Mouse (Mus musculus) R1 (cell line): ENCODE measurements at regions not wholly inside any gene's neighbourhood (a gene's known extent, or its start where the extent isn't known, plus 50 kb on each side); places are given as distances from the start of the nearest gene placed in this dataset.

ENCODE experiments used
- DNase-seq: peaks from one replicate; pipeline ENCODE4 v3.0.0-alpha.2; 2018; ENCODE audit warnings: low read depth, low spot score

DNA sequence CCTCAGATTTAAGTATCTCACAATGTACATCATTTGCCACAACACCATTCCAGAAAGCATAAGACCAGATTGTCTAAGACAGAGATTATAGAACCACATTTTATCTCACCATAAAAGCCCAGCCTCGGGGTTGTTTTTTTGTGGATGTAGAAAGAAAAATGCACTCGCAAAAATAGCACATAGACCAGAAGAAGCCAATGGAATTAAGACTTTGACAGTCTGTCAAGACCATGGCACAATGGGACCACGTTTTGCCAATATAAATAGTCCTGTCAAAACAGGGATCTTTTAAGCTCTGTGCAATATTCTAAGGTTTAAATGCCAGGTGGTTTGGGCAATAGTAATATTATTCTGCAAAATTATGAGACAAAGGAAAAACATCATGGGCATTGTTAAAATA lies 547.3 kb downstream of the Adgrl2 start:
- DNase-seq = no peak

DNA sequence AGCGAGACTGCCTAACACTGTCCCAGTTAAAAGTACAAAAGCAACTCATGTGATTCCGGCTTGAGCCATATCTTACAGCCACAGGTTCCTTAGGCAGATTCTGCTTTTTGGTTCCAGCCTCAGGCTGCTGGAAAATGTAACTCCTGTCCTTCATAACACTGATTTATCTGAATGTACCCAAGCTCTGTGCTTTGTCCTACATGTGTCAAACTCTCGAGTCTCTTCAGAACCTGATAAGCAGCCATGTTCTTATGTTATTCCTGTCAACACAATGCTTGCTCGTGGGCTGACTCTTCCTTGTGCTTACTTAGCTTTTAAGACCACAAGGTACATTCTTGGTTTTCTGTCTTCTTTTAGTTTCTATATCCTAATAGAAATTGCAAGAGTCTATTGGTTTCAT lies 556.3 kb downstream of the Adgrl2 start:
- no peak for DNase-seq

DNA sequence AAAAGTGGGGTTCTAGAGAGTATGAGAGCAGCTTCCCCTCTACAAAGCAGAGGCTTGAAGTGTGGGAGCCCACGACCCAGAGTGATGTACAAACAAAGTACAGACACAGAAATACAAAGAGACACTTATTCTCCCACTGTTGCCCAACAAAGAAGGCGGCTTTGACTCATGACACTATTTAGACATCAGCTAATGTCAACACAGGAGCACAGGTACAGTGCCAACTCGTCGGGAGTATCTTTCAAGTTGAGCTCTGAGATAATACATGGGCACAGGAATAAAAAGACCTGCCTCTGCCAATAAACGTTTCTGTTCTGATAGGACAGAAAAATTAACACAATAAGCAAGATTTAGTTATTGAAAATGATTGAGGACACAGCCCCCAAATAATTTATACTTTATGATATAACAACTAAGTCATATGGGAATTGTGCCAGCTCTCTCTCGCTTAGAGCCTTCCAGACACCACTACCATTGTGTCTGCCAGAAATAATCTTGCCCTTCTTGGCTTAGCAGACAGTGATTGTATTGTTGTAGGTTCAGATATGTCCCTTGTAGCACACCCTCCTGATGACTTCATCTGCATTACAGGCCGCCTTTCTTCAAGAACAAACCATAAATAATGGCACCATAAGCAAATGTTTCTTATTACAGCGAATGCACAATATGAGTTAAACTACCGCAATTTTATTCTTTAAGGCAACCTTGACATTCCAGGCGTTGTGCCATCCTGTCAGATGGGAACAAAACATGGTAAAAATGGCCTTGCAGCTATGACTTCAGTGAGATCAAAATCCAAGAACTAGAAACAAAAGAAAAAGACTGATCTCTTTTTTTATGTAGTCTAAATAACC lies 561.1 kb downstream of the Adgrl2 start:
- DNase-seq = no peak

DNA sequence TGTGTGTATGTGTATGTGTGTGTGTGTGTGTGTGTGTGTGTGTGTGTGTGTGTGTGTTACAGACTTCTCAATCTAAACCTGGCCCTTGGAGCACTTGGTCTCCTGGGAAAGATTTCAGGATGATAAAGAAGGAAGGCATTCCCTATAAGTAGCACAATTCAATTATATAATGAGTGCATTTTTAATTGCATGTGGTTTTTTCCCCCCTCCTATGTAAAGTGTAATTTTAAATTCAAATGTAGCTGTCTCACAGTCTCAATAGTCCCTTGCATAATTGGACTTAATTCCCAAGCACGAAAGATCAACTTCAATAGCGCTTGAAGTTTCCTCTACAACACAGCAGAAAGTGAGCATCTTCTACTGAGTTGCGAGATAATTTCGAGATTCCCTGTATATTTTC lies 566.3 kb downstream of the Adgrl2 start:
- no peak for DNase-seq

- no peak for DNase-seq
These were observed 567.0 kb downstream of the Adgrl2 start for GRCm38 (mm10) chr3:148423383-148423782.

DNA sequence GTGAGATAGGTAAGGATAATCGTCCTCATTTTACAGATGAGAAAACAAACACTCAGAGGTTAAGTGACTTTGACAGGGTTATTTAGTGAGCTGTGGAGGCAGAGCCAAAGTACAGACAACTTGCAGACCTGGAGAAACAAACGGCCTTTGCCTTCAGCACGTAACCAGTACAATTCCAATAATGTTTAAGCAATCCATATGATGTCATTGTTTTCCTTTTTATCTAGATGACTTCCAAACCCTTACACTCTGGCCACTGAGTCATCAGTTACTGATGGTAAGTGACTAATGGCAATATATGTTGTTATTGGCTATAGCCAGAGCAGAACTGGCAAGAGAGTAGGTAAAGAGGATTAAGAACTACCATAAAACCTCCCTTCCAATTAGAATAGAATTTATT lies 567.6 kb downstream of the Adgrl2 start:
- DNase-seq = no peak

DNA sequence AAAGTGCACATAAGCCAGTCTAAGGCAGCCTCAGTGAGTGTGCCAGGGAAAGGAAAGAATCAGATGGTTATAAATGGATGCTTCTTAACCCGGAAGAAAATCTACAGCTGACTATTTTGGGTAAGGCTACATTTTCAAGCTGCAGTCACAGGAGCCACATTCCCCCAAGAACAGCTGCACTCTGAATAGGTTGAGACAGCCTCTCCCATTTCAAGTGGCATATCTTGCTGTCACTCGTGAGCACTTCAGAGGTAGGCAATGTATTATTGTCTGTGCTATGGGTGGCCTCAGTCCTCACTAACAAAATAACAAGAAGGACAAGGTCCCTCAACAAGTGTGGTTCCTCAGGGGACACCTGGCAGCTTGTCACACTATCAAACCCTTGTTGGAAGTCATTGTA lies 568.1 kb downstream of the Adgrl2 start:
- no peak for DNase-seq

DNA sequence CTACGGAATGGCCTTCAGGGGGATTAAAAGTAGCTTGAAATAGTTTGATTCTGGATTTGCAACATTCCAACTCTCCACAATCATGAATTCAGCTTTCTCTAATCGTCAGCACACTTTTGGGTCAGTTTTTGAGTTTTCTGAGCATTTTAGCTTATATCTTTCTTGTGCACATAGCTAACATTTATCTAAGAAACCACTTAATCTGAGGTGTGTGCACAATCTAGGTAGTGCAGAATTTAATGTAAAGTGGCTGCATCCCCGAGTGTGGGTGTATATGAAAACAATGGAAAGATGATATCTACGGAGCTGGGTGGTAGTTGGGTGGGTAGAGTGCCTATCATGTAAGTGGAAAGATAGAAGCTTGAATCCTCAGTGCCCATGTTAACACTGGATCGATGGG lies 570.1 kb downstream of the Adgrl2 start:
- DNase-seq = no peak

DNA sequence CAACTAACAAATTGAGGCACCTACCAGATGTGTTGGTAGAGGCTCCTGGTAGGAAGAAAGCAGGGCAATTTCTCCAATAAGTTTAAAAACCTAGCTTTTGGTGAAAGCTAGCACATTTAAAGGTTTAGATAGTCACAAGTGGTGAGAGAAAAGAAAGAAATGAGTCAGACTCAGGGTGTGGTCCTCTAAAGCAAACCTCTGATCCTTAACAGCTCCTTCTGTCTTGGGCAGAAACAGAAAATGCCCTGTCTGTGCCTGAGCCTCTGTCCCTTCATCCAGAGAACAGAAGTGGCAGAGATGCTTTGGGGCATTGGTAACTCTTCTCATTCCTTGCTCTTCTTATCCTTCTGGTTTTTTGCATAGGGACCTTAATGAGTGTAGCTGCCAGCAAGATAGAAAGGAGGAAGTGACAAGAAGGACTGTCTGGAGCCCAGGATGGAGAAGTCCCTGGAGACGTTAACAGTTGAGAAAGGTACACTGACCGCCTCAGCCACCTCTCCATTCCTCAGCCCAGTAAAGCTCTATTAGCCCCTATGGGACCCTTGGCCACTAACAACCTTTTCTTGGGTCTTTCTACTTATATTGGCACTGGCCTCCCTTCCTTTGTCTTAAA lies 570.8 kb downstream of the Adgrl2 start:
- no peak for DNase-seq

DNA sequence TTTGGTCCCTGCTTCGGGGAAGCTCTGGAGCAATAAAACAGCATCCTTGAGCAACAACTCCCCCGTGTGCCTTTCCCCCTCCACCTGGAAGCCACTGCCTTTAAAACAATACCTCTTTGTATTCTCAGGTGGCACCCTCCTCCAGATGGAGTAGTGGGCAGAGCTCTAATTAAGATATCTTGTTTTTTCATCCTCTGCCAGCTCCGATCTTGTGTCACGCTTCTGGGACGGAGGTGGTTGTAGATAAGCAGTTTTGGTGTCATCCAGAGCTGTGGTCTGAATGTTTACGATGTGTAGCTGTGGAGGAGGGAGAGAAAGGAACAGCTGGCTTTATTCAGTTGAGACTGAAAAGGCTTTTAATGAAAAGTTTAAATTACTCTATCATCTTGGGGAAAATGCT lies 572.3 kb downstream of the Adgrl2 start:
- no peak for DNase-seq

- no peak for DNase-seq
These were observed 574.9 kb downstream of the Adgrl2 start for GRCm38 (mm10) chr3:148415443-148415842.

GRCm38 (mm10) chr3:148413027-148413426 lies 577.3 kb downstream of the Adgrl2 start:
- DNase-seq = no peak

DNA sequence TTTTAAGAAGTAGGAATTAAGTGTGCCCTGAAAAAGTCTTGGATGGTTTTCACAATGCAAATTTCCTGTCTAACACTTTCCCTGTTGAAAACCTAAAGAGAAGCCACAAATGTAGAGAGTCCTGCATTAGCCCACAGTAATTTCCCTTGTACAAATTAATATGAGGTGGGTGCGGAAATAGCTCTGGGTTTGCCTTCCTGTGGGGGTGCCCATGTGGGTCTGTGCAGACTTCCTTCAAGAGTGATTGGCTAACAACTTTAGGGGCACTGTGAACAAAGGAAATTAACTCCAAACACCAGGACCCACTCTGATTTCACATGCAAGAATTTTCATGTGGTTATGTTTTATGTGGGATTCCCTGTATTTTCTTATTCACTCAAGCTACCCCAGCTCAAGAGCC lies 578.2 kb downstream of the Adgrl2 start:
- DNase-seq = no peak

- DNase-seq = no peak
These were observed 592.0 kb downstream of the Adgrl2 start for GRCm38 (mm10) chr3:148398349-148398748.

GRCm38 (mm10) chr3:148387550-148387949 lies 602.8 kb downstream of the Adgrl2 start:
- no peak for DNase-seq

- DNase-seq = peak; percentile 32
These were observed 604.6 kb downstream of the Adgrl2 start for GRCm38 (mm10) chr3:148385712-148386111.

GRCm38 (mm10) chr3:148381057-148381456 lies 609.3 kb downstream of the Adgrl2 start:
- no peak for DNase-seq

GRCm38 (mm10) chr3:148363331-148363730 lies 627.0 kb downstream of the Adgrl2 start:
- DNase-seq = no peak

DNA sequence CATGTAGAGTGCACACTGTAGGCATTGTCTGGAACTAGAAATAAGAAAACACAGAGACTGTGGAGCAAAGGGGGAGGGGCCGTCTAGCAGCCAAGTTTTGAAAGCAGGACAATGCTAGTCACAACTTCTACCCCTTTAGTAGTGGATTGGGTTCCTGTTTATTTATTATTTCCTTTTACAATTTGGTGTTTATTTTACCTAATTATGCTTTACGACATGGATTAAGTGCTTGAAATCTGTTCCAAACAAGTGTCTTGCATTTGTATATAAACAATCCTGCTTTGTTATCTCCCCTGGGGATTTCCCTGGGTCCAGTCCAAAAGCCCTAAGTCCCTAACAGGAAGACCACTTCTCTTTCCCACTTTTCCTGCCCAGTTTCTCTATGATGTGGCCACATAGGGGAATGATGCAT lies 627.9 kb downstream of the Adgrl2 start:
- no peak for DNase-seq

GRCm38 (mm10) chr3:148343633-148344361 lies 646.6 kb downstream of the Adgrl2 start:
- peak; percentile 93 for DNase-seq

GRCm38 (mm10) chr3:148343256-148343632 lies 647.1 kb downstream of the Adgrl2 start:
- DNase-seq = peak; percentile 85

GRCm38 (mm10) chr3:148339258-148339657 lies 651.1 kb downstream of the Adgrl2 start:
- DNase-seq = no peak

- DNase-seq = peak; percentile 6
These were observed 653.7 kb downstream of the Adgrl2 start for GRCm38 (mm10) chr3:148336640-148337039.
